Mouse (Mus musculus) testis, adult 2 months (tissue): ENCODE results near the gene Ppp1r12a.

Experiments used
- CTCF ChIP-seq: fragments of 200-500 bp; IDR thresholded peaks from 2 replicates; pipeline ENCODE4 v1.5.1; 2012; ENCODE audit warnings: low read depth, mild to moderate bottlenecking, inconsistent platforms, low read length, moderate library complexity; ENCODE audit not compliant: control insufficient read depth, insufficient read depth, insufficient replicate concordance
- POLR2A ChIP-seq: fragments of 200-500 bp; IDR thresholded peaks from 2 replicates; pipeline ENCODE4 v1.6.1; 2012; ENCODE audit warnings: low read depth, mild to moderate bottlenecking, inconsistent platforms, low read length, moderate library complexity; ENCODE audit not compliant: control insufficient read depth

DNA sequence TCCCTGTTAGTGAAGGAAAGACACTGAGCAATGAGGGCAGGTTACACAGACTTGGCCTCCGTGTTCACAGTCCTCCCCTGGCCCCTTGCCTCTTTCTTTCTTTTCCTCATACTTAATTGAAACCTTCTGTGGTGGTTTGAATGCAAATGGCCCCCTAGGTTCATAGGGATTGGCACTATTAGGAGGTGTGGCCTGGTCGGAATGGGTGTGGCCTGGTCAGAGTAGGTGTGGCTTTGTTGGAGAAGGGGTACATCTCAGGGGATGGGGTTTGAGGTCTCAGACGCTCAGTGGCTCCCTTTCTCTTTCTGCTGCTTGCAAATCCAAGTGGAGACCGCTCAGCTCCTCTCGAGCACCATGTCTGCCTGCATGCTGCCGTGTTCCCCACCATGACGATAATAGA, 132.8 kb downstream of the Ppp1r12a start:
- no peak for TF ChIP-seq CTCF
- TF ChIP-seq POLR2A = no peak
